Mouse (Mus musculus) thymus, postnatal 0 days (tissue): ENCODE data around the gene Atl3. TPM values are rescaled to one million over a fixed set of nuclear protein-coding genes. Genes with fewer than 3 reads are reported as not detected.
A peak's percentile ranks its signal among the peaks of the same experiment; 100 is the strongest.
"Not testable (repeated sequence)": the region's sequence is repeated elsewhere in the genome, so short reads cannot be mapped to it uniquely, and the experiment has no call there.

Experiments
- DNase-seq: peaks from one replicate; pipeline ENCODE4 v3.0.0-alpha.2; 2015; ENCODE audit warnings: low spot score
- polyA plus RNA-seq: library from polyadenylated mRNA; unstranded; fragments of >200 nt; fragmentation: Nextera tagmentation; extraction: Ambion mirVana; gene quantifications from 2 replicates; pipeline ENCODE4 v1.2.1, GENCODE M21; 2015

The Atl3 gene
- 14.0 and 14.6 TPM in 2 replicates for polyA plus RNA-seq

DNA sequence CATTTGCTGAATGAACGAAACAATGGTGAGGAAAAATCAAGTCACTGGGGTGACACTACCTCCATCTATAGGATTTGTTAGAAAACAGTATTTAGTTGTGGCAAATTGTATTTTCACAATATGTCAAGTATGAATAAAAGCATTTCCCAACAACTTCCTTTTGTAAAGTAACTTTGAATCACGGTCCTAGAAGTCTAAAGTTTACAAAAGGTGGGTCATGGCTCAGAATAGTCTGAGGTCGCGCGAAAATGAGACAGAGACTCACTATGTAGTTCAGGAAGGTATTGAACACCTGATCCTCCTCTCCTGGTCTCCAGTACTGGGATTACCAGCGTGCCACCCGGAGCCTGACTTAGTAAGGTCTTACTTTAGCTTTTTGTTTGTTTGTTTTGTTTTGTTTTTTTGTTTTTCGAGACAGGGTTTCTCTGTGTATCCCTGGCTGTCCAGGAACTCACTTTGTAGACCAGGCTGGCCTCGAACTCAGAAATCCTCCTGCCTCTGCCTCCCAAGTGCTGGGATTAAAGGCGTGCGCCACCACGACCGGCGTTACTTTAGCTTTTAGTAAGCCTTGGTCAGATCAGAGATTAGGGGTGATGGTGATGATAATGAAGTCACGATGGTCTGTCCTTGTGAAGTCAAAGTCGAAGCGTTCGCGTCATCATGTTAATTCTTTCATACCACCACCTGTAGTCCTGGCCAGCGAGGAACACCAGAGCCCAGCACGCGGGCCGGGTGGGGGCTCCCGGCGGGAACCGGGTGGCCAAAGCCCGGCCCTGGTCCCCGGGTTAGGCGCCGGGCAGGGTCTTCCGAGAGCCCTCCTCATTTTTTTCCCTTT lies at the start of gene Atl3:
Atl3 (plus strand) TSS at position 689 of the 835 bp plus-strand sequence.
- DNase-seq, result no peak

DNA sequence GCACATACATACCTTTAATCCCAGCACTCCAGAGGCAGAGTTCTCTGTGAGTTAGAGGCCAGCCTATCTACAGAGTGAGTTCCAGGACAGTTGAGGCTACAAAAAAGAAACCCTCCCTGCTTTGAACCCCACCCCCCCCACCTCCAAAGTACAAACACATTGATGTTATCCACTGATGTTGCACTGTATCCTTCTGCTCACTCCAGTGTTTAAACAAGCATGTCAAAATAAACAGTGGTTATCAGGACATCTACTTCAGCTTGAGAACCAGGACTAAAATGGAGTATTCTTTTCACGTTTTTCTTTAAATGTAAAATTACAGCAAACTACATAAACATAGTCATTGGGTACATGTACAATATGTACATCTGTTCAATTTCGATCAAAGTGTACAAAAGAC lies 48.7 kb upstream of the Atl3 start:
- DNase-seq, result no peak

DNA sequence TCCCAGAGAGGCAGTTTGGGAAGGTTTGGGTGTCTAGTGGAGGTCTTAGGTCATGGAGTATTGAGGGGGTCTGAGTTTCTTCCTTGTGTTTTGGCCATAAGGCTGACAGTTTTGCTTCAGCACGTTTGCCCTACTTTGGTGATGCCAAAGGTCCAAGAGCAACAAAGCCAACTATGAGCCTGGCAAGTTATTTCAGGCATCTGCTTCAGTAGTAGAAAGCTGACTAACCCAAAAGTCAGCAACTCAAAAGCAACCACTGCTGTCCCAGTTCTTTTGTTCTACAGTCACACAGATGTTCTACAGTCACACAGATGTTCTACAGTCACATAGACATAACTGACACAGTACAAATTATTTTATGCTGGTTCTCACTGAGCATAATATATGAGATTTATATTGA lies 48.2 kb upstream of the Atl3 start:
- peak; percentile 79 for DNase-seq

DNA sequence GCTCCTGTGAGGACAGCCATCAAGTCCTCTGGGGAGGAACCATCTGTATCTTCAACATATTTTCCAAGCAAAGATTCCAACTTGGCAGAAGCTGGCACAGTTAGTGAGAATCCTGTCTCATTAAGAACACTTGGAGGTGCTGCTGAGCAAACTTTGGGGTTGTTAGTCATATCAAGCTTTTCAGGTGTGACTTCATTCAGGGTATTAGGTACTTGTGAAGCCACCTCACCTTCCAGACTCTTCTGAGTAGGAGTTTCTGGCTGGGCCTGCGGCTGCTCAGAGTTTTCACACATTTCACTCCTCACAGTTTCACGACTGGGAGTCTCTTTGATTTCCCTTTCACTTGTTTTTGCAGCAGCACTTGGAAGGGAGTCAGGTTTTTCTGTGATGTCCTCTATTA lies 37.0 kb upstream of the Atl3 start:
- no peak for DNase-seq

DNA sequence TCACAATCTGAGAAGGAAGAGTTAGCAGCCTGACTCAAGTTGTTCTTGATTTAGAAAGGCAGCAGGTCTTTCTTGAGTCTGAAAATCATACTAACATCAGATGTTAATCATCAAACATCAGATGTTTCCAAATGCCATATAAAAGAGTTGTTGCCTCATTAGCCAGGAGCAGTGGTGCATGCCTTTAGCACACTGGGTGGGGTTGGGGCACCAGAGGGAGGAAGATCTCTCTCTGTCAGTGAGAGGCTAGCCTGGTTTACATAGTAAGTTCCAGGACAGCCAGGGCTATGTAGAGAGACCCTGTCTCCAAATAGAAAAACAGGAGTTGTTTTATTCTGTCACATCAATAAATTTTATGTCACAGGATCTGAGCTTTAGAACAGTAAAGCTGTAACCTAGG lies 34.9 kb upstream of the Atl3 start:
- no peak for DNase-seq

DNA sequence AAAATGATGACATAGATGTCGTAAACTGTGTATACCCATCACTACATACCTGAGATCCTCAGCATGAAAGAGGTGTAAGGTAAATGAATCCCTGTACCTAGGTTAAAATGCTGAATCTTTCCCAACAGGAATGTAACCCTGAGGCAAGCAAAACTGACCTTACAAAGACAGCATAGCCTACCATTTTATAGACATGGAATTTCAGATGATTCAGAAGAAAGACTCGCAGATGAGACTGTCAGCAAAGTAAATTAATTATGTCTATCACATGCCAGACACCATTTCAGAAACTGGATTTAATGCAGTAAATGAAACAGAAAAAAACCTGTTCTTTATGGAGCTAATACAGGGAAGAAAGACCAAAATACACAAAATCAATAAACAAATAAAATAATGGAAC lies 34.5 kb upstream of the Atl3 start:
- no peak for DNase-seq

DNA sequence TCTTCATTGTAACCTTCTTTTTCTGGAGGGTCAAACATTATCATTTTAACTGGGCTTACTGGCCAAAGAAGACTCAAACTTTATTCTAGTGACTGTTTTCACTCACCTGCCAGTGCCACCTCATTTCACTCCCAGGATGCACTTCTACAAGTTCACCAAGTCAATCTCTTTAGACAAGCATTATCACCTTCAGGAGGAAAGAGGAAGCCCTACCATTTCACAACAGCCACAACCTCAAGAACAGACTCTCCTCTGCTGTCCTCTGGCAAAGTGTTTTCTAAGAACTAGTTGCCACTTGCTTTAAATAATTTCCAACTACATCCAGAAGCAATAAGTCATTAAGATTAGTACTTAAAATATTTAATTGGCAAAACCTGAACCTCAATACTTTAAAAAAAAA lies 25.9 kb upstream of the Atl3 start:
- no peak for DNase-seq

DNA sequence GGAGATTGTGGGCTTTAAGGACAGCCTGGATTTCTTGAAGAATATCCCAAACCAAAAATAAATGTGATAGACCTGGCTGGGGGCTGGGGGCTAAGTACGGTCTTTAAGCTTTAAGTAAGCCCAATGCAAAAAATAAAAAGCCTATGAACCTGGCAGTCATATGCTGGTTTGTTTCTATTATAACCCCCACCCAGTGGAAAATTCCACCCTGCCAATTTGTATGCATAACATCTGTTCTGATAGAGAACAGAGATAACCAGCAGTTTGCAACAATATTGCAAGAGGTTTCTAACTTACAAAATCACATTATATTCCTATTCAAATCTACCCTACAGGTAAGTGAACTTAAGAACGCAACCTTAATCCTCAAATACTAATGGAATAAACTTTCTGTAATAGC lies 23.2 kb upstream of the Atl3 start:
- no peak for DNase-seq

DNA sequence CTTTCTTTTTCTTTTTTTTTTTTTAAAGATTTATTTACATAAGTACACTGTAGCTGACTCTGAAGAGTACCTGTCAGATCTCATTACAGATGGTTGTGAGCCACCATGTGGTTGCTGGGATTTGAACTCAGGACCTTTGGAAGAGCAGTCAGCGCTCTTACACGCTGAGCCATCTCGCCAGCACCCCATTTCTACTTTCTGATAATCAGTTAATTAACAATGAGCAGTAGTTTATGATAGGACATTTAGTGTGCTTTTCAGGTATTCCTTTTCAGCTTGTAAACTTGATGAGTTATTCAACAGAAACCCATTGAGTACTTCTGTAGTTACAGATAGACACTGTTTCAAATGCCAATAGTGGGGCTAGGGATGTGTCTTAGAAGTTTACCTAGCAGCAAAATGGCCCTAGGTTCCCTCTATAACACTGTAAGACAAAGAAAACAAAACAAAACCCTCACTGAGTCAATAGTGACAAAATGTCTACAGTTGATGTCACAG lies 14.0 kb upstream of the Atl3 start:
- no peak for DNase-seq

DNA sequence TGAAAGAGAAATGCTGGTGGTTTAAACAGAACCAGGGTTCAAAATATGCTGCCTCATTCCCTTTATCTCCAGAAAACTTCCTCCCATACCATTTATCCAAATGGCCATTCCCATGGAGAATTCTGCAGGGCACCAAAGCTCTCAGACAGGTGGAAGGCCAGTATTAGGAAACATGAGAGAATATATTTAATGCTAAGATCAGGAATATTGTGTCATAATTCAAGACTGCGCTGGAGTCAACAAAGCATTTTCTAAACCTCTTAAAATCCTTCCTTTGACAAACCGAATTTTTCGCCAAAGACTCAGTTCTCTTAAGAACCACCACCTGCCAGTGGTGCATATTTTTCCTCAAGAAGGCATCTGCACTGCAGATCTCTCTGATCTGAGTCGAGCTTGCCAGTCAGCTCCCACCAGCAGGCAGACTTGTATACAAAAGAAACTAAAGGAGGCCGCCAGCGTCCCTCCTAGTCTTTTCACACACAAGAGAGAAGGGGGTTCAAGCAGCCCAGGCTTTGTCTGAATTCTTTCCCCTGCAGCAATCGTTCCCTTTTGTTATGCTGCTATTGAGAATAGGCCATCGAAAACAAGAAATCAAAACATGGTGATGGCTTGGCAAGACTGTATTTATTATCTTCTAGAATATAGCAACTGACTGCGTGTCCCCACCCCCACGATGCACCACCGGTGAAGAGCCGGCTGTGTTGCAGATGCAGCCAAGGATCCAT lies 12.1 kb upstream of the Atl3 start:
- DNase-seq, result peak; percentile 74

DNA sequence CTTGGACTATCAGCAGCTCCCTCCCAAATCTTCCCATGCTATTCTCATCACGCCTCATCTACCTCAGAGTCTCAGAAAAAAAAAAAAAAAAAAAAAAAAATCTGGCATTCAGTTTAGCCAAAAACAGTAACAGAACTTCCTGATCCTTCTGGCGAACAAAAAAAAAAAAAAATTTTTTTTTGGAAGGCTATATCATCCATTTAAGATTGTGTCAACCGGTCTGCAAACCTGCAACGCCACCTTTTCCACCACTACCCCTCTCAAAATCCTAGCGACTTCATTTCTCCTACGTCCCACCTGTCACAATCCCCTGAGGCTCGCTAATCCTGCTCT lies 11.6 kb upstream of the Atl3 start:
- no peak for DNase-seq

DNA sequence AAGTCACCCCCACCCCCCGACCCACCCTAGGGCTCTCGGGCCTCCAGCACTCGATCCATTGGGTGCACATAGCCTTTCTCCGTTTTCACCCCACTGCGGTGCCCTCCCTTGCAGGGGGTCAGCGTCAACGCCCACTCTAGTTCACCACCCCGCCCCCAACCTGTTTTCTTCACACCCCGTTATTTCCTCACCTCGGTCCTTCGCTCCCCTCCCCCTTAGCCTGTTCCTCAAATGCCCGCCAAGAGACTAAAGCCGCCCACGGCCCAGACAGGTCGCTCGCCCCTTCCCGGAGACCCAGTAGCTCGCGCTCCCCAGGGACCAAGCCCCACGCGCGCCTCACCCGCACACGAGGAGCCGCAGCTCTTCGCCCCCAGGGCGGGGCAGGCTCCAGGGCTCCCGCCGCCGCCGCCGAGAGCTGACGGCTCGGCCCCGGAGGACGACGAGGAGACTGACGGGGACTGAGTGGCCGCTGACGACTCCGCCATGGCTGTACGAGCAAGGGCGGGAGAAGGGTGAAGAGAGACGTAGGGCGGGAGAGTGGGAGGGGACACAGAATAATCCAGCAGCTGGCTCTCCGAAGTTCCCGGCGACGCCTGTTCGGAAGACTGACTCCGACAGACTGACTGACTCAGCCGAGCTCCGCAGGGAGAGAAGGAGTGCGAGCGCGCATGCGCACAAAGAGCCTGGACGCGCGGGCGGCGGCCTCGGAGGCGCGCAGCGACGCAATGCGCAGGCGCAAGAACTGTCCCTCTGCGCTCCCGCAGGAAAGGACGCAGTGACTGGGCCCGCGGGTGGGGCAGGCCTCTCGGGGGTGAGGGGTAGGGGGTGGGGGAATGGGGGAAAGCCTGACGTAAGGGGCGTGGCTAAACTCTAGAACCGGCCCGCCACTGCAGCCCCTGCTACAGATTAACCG lies 11.0 kb upstream of the Atl3 start, which contains the start of gene Rtn3:
Rtn3 (minus strand) TSS at position 683 of the 913 bp plus-strand sequence.
- DNase-seq, result peak; percentile 98

DNA sequence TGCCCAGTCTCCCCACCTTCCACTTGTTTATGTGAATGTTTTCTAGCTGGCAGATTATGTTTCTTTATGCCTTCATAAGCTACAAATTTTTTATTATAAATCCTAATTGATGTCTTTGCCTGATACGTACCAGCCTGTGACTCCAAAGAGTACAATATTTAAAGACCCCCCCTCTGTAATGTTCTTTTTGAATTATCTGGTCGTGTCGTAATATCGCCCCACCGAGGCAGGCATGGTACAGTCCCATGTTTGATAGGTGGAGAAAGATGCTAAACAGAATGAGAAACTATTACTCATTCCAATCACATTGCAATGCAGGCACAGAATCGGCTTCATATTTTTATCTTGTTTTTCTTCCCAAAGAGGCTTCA lies 10.3 kb upstream of the Atl3 start:
- no peak for DNase-seq

DNA sequence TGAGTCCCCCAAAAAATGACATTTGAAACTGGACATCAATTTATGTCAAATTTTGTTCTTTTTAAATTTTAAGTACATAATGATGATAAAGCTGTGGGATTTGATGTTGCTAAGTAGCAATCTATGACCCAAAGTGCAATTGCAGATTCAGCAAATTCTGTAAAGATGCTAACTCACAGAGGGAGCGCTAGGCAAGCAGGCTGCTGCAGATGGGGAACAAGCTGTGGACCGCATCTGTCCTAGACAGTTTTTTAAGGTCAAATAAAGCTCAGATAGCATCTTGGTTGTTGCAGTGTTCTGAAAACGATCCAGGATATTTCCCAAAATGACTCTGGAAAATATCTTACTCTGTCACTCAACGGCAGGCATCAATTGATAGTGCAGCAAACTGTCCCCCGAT lies 9.8 kb upstream of the Atl3 start:
- DNase-seq, result no peak

DNA sequence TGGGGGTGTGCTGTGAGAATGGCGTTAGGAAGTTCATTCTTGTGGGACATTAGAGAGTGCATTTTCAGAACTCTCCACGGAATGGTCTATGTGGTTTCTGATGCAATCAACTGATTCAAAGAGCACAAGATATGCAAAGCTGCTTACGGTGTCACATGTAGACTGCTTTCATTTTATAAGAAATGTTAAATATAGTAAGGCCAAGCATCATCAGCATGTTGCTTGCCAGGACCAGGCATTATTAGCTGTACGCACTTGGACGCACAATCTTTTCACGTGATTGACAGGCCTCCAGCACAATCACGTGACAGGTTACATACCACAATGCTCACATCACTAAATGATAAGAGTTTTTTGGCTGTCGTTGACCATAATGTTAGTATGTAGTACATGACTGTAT lies 6.2 kb upstream of the Atl3 start:
- no peak for DNase-seq

DNA sequence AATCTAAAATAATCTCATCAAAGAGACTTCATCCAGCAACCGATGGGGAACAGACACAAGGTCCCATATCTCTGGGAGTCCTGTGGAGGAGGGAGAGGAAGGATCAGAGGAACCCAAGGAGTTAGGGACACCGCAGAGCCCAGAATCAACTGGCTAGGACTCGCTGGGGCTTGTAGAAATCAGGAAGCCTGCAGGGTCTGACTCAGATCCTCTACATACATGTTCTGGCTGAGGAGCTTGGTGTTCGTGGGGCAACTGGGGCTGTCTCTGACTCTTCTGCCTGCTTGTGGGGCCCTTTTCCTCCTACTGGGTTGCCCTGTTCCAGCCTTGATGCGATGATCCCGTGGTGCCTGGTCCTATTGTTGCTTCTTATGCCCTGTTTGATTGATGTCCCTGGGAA lies 1.9 kb upstream of the Atl3 start:
- DNase-seq, result no peak

DNA sequence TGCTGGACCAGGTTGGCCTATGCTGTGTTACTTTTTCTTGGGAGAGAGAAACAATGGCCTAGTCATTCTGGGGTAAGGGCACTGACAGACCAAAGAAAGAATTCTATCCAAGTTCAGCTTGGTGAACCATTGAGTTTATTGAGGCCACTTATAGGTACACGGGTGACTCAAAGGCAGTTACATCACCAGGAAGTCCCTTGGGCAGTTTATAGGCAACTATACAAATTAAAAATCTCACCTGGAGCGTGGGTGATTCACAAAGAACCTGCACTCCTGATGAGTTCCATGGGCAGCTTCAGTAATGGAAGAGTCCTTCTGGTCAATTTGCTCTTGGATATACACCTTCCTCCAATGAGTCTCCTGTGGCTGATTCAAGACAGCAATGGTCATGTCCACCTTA lies 1.2 kb upstream of the Atl3 start:
- no peak for DNase-seq

DNA sequence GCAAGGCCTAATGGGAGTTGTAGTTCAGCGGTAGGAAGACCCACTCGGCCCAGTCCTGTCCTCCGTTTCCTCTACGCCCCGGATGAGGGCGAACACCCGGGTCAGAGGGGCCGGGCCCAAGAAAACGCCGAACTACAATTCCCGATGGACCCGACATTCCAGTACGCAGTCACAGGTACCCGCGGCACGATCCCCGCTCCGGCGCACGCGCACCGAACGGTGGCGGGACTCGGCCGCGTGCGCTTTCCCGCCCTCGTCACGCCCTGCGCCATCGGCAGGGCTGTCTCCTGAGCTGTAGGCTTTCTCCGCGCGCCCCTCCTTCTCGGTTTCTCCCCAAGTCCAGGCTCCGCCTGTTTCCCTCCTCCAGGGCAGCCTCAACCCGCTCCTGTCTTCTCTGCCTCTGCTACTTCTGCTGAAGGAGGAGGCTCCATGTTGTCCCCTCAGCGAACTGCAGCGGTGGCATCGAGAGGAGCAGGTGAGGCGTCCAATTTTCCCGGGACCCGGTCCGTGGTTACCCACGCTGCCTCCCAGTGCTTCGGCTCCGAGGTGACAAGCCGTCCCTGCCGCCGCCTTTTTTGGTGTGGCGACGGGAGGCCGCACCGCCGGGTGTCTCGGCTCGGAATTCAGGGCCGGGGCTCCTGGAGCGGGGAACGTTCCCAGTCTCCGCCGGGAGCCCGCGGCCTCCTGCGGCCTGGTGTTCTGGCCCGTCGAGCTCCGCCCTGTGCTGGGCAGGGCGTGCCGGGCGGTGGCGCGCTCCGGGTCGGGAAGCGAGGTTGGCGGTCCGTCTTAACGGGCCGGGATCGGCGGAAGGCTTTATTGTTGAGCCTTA lies 561 bp downstream of the Atl3 start:
- peak; percentile 87 for DNase-seq

DNA sequence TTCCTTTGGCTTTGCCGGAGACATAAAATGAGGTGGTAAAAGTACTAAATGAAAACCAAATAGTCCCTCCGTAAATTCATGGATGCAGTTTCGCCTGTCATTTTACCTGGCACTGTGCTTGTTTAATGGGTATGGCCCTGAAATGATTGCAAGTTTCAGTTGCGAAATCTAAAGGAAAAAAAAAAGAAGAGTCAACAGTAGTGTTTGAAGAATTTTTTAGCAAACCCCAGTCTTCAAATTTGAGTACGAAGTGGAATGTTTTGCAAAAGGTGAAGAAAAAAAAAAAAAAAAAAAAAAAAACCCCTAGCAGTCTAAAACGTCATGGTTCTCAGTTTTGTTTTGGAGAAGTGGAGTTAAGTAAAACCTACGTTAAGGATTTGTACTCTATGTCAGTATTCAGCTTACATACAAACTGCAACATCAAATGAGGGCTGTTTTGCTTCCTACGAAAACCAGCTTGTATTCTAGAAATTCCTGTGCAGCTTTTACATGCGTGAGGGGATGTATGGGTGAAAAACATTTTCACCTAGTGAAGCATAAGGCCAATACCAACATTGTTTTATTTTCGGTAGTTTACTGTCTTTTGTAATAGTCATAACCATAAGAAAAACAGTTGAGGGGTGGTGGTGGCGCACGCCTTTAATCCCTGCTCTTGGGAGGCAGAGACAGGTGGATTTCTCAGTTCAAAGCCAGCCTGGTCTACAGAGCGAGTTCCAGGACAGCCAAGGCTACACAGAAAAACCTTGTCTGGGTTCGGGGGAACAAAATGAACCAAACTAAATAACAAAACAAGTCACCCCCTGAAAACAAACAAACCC lies 1.6 kb downstream of the Atl3 start:
- DNase-seq, result no peak

DNA sequence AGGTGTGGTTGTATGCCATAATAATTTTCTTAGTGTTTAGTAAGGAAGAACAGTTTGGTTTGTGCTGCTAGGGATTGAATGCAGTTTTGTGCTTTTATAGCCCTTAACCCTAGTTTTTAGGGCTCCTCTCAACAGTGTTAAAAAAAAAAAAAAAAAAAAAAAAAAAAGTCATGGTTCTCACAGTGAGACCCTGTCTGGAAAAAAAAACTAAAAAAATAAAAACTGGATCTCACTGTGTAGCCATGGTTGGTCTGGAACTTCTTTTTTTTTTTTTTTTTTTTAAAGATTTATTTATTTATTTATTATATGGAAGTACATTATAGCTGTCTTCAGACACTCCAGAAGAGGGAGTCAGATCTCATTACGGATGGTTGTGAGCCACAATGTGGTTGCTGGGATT lies 2.2 kb downstream of the Atl3 start:
- not testable (repeated sequence) for DNase-seq
